Mouse (Mus musculus): ENCODE data around the gene Nlgn3.

DNA sequence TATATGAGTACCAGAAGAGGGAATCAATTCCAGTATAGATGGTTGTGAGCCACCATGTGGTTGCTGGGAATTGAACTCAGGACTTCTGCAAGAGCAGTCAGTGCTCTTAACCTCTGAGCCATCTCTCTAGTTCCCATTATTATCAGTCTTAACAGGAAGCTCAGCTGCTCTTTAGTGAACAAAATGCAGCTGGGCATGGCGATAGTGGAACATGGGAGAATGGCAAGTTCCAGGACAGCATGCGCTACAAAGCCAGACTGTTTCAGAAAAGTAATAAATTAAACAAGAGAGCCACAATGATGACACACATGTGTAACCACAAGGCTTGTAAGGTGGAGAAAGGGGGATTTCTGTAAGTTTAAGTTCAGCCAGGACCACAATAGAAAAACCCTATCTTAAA is 46.5 kb downstream of the Nlgn3 start:
- TF ChIP-seq CTCF (IDR thresholded peaks at IDR 0.05; ENCODE audit: low read depth) (no peak), EP300 (IDR thresholded peaks at IDR 0.05; ENCODE audit: low read depth) (no peak)

Data from liver, postnatal 0 days (tissue).